Mouse (Mus musculus) forebrain, embryonic 10.5 days (tissue): ENCODE results near the gene Emc7. TPM values are rescaled to one million over a fixed set of nuclear protein-coding genes. Genes with fewer than 3 reads are reported as not detected.
A peak's percentile ranks its signal among the peaks of the same experiment; 100 is the strongest.
"Not testable (repeated sequence)": the region's sequence is repeated elsewhere in the genome, so short reads cannot be mapped to it uniquely, and the experiment has no call there.

Source experiments
- DNase-seq: peaks from one replicate; pipeline ENCODE4 v3.0.0-alpha.2; 2017; ENCODE audit warnings: low spot score; ENCODE audit errors: extremely low spot score
- H3K27ac ChIP-seq: fragments of 300-500 bp; sonication (generic); 2 replicates; pipeline ENCODE4 v1.5.1; 2016; ENCODE audit warnings: mild to moderate bottlenecking
- H3K27me3 ChIP-seq: fragments of 300-500 bp; sonication (generic); 2 replicates; pipeline ENCODE4 v1.6.1; 2016; ENCODE audit warnings: mild to moderate bottlenecking; ENCODE audit not compliant: poor library complexity, severe bottlenecking
- H3K36me3 ChIP-seq: fragments of 300-500 bp; sonication (generic); replicated peaks from 2 replicates; pipeline ENCODE4 v1.6.1; 2016; ENCODE audit warnings: mild to moderate bottlenecking, moderate library complexity
- H3K4me1 ChIP-seq: fragments of 300-500 bp; sonication (generic); 2 replicates; pipeline ENCODE4 v1.6.1; 2016
- H3K4me3 ChIP-seq: fragments of 300-500 bp; sonication (generic); 2 replicates; pipeline ENCODE4 v1.5.1; 2016; ENCODE audit warnings: mild to moderate bottlenecking, moderate library complexity
- H3K9me3 ChIP-seq: fragments of 300-500 bp; sonication (generic); 2 replicates; pipeline ENCODE4 v1.6.1; 2016; ENCODE audit warnings: mild to moderate bottlenecking, moderate library complexity
- WGBS: fragments of 180-500 bp; shearing (Covaris S2); methylation state at CpG from one replicate; pipeline ENCODE4 v1.1.7; 2016; 5-methylcytosine and 5-hydroxymethylcytosine counted together
- polyA plus RNA-seq: library from polyadenylated mRNA; unstranded; fragments of >200 nt; fragmentation: Nextera tagmentation; extraction: Ambion mirVana; gene quantifications from 2 replicates; pipeline ENCODE4 v1.2.1, GENCODE M21; 2016

Gene Emc7
- polyA plus RNA-seq, 1 experiment from 2014 or later: 10.7 TPM

DNA sequence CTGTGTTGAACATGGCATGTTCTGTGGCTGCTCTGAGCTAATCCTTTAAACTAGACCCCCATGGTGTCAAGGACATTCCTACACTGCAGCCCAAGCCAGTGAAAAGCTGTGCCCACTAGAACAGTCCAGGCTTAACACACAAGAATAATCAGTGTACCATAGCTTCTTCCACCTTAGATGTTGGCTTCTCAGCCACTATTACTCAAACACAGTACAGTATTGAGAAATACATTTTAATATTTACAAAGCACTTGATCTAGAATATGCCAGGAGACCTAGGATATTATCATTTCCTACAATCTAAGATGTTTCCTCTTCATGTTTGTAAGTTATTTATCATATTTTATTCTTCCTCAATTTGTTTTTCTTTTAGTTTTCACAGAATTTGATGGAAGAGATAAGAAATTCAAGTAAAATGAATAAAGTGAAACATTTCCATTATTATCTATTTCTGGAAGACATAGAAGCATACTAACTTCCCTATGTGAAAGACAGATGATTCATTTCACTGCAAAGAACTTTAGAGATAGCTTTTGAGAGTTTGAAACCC lies 6.2 kb upstream of the Emc7 start:
- no peak overlapping the region for H3K4me3 ChIP-seq
- no peaks in the 10 kb centered on the region for H3K4me1 ChIP-seq
- no peak overlapping the region for H3K27ac ChIP-seq
- no peaks in the 10 kb centered on the region for H3K9me3 ChIP-seq
- no peak for DNase-seq
- H3K27me3 ChIP-seq: no peaks in the 10 kb centered on the region
- H3K36me3 ChIP-seq: no peaks in the 10 kb centered on the region

DNA sequence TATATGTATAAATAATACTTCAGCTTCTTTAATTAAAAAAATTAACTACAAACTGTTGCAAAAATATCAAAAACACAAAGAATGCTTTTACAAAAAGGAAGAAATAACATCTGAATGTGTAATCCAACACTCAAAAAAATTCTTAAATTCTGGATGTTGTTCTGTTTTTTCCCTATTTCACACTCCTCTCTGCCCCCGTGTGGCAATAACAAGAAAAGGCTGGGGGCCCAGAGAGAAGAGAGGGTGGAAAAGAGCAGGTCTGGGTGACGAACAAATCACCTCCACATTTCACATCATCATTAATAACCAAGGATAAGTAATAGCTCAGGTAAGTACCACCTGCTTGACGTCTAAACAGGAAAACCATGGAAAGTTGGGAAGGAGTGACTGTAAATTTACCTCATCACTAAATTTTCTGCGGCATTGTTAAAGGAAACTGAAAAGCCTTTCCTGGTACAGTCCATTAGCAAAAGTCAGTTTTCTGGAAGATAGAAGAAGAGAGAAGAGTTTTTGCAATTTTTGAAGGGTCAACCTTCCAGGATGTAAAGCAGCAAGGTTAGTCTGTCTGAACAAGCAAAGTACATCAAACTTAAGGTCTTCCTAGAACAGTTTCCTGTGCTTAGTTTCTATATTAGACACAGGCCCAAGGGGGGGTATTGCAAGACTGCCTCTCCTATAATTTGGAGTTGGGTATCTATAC lies 5.0 kb upstream of the Emc7 start:
- Histone ChIP-seq H3K27ac (no peak overlapping the region), H3K4me3 (no peak overlapping the region), H3K4me1 (peaks cover 6% of the 10 kb centered on the region), H3K27me3 (no peaks in the 10 kb centered on the region), H3K36me3 (no peaks in the 10 kb centered on the region), H3K9me3 (no peaks in the 10 kb centered on the region)
- DNase-seq: no peak
- WGBS: 43% methylated on average over 4 of the region's 4 CpGs

DNA sequence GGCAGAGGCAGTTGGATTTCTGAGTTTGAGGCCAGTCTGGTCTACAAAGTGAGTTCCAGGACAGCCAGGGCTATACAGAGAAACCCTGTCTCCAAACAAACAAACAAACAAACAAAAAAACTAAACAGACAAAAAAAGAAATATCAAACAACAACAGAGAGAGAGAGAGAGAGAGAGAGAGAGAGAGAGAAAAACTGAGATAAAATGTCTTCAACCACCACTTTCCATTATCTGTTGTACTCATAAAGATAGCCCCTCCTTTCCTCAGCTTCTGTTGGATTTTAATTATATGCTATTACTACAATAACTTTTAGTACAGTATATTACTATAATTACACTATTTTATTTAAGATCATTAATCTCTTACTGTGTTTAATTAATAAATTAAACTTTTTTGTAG lies 2.3 kb upstream of the Emc7 start:
- not testable (repeated sequence) for H3K27me3 ChIP-seq, H3K36me3 ChIP-seq, DNase-seq, H3K27ac ChIP-seq, H3K9me3 ChIP-seq, H3K4me3 ChIP-seq
- H3K4me1 ChIP-seq: peaks cover 16% of the 10 kb centered on the region

DNA sequence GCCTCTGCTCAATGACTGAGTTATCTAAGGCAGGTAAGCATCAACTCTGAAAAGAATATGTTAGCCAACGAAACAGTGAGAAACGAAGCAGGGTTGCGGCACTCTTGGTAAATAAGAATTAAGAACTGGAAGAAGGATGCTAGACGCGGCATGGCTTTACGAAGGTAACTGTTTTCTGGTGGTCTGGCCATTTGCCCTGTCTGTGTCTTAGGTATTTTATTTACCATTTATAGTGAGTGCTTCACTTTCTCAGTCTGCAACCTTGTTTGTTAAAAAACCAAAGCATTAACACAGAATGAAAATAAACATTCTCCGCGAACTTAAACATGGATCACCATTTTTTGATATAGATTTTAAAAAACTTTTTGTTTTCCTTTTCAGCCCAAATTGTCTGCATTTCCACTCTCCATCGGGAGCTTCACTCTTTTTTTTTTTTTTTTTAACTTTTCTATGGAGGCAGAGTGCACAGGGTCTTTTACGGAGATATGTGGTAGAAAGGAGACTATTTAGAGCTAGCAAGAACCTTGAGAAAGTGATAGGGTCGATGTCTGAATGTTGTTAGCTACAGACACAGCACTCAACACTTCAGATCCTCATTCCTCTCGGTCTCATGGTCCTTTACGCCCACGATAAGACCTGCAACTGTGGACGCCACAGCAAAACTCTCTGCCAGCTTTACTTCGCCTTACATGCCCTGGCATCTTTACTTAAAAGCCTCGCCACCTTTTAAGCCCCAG lies 504 bp upstream of the Emc7 start:
- H3K4me1 ChIP-seq: peaks cover 16% of the 10 kb centered on the region
- WGBS: 32% methylated on average over 17 of the region's 17 CpGs
- H3K4me3 ChIP-seq: peak overlapping the region; percentile 89
- DNase-seq: no peak
- peaks cover 3% of the 10 kb centered on the region; the same call in 1 of the 2 replicates for H3K36me3 ChIP-seq
- peak overlapping the region; percentile 86 for H3K27ac ChIP-seq
- H3K27me3 ChIP-seq: no peaks in the 10 kb centered on the region
- no peaks in the 10 kb centered on the region for H3K9me3 ChIP-seq

DNA sequence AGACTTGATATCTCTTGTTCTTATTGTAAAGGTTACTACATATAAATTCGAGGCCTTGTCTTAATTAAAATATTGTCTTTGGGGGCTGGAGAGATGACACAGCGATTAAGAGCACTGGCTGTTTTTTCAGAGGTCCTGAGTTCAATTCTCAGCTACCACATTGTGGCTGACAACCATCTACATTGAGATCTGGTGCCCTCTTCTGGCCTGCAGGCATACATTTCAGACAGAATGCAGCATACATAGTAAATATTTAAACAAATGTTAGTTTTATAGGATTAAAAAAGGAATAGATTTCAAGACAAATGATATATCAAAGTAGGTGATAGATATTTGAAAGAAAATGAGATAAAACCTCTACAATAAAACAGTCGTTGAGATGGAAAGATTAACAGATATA lies 5.8 kb downstream of the Emc7 start:
- Histone ChIP-seq H3K36me3 (peaks cover 52% of the 10 kb centered on the region), H3K4me1 (peaks cover 9% of the 10 kb centered on the region), H3K27me3 (no peaks in the 10 kb centered on the region), H3K27ac (no peak overlapping the region), H3K4me3 (no peak overlapping the region), H3K9me3 (no peaks in the 10 kb centered on the region)
- DNase-seq: no peak
- WGBS: 94% methylated on average over 3 of the region's 3 CpGs

DNA sequence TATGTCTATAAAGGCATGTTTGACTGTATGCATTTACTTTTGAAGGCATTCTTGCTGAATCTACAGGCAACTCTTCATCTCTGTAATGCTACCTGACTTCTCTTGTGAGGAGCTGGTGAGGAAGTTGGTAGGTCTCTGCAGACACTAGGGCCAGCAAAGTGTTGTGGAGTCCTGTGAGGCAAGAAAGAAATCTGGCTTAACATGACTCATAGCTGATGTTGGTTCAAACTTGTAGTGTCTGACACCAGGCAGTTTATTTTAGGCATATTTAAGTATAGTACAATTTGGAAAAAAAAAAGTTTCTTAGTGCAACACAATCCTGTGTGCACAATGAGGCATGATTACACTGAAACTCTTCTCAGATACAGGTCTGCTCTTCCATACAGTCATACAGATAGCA lies 14.7 kb downstream of the Emc7 start:
- no peak for DNase-seq
- Histone ChIP-seq H3K4me3 (no peak overlapping the region), H3K27ac (no peak overlapping the region), H3K36me3 (peaks cover 55% of the 10 kb centered on the region), H3K9me3 (no peaks in the 10 kb centered on the region), H3K27me3 (no peaks in the 10 kb centered on the region), H3K4me1 (no peaks in the 10 kb centered on the region)

DNA sequence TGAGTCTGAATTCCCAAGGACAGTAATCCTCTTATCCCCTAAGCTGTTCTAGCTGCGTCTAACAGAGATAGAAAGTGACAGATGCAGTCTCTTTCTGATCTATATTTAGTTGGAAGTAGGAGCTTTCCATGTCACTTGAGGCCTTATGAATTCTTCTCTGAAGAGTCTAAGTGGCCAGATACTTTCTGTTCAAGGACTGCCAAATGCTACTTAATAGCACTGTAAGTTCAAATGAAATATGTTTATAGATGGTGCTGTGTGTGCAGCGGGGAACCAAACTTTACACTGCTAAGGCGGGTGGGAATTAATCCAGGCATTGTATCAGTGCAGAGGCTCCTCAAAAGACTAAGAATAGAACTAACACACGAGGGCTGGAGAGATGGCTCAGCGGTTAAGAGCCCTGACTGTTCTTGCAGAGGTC lies 16.2 kb downstream of the Emc7 start:
- Histone ChIP-seq H3K9me3 (no peaks in the 10 kb centered on the region), H3K36me3 (peaks cover 43% of the 10 kb centered on the region), H3K27me3 (no peaks in the 10 kb centered on the region), H3K4me3 (no peak overlapping the region), H3K27ac (no peak overlapping the region), H3K4me1 (no peaks in the 10 kb centered on the region)
- 62% methylated on average over 5 of the region's 5 CpGs for WGBS
- no peak for DNase-seq

DNA sequence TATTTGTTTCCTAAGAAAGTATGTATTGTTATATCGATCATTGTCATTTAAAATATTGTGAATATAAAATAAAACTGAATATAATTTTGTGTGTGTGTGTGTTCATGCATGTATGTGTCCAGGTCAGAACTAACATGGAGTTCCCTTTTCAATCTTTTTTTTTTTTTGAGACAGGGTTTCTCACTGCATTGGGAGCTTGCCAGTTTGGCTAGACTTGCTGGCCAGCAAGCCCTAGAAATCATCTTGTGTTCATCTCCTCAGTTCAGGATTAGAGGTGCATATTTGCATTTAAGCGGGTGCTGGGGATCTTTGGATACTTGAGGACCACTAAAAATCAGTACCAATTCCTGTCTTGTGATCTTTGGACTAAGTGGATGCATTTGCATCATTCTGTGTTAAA lies 17.3 kb downstream of the Emc7 start:
- Histone ChIP-seq H3K27ac (no peak overlapping the region), H3K9me3 (no peaks in the 10 kb centered on the region), H3K4me1 (no peaks in the 10 kb centered on the region), H3K4me3 (no peak overlapping the region), H3K27me3 (no peaks in the 10 kb centered on the region), H3K36me3 (peaks cover 32% of the 10 kb centered on the region)
- WGBS: 96% methylated on average over 2 of the region's 2 CpGs
- DNase-seq: no peak

DNA sequence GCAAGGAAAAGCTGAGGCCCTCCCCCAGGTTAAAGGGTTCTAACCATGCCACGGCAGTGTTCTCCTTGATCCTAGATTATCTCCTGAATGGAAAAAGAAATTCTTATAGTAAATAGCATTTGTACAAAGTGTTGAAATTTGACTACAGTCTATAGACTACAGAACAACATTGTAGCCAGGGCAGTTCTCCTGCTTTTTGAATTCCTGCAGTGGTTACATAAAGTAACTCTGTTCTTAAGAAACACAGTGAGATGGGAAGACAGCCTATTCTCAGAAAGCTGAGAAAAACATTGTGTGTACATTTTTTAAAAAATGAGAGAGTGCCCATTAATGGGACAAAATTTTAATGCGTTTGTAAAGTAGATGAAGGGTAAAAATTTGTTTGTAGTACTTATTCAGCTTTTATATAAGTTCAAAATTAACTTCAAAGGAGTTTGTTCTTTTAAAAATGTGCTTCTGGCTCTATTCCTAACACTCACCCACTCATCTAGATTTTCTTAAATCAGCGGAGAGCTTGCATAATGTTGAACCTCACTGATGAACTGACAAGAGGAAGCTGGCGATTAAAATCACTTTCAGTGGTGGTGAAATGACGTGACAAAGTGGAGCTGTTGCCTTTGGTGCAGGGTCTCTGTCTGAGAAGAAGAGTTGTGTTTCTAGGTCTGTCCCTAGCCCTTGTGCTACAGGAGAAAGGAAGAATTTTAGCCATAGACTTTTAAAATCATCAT lies 20.4 kb downstream of the Emc7 start:
- H3K27ac ChIP-seq: no peak overlapping the region
- H3K4me3 ChIP-seq: no peak overlapping the region
- peaks cover 1% of the 10 kb centered on the region; the same call in 1 of the 2 replicates for H3K36me3 ChIP-seq
- DNase-seq: no peak
- no peaks in the 10 kb centered on the region for H3K4me1 ChIP-seq
- WGBS: 81% methylated on average over 5 of the region's 5 CpGs
- H3K9me3 ChIP-seq: no peaks in the 10 kb centered on the region
- H3K27me3 ChIP-seq: no peaks in the 10 kb centered on the region

DNA sequence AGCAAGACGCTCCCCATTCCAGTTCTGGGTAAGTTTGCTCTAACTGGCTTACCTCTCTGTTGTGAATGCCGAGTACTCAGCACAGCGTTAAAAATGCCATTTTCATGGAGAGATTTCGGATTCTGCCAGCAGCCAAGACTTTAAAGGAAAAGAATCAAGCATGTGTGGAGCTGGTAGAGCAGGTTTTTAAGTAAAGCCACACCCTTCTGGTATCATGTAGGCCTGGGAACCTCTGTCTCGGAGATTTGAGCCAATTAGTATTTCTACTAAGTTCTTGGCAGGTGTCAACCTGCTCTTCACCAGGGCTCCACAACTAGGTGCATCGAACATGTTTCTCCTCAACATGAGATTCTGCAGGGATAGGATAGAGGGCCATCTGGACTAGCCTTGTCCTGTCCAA lies 21.8 kb downstream of the Emc7 start:
- no peak overlapping the region for H3K27ac ChIP-seq
- 80% methylated on average over 6 of the region's 6 CpGs for WGBS
- no peaks in the 10 kb centered on the region for H3K9me3 ChIP-seq
- no peaks in the 10 kb centered on the region for H3K36me3 ChIP-seq
- H3K4me1 ChIP-seq: no peaks in the 10 kb centered on the region
- no peak overlapping the region for H3K4me3 ChIP-seq
- DNase-seq: no peak
- no peaks in the 10 kb centered on the region for H3K27me3 ChIP-seq

DNA sequence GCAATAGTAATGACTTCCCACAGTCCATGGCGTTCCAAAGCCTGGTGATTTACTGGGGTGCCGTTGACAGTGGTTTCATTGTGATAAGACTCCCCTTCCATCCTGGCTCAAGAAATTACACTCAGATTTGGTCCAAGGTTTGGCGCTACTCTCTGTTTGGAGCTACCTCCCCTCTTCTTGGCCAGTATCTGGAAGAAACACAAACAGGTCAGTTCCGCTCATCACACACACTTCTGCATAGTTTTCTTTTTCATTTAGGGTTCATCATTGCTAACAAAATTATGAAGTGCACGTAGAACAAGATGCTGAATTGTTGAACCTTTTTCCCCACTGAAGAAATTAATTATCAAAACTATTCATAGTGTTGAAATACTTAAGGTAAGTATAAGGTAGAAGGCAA lies 25.9 kb downstream of the Emc7 start, which contains the start of gene Chrm5:
TSS of gene Chrm5 (minus strand) at position 101 of the 400 bp plus-strand sequence.
- no peak within 1 kb of the TSS for H3K27ac ChIP-seq
- H3K4me1 ChIP-seq: no peaks in the 10 kb centered on the region
- DNase-seq: no peak
- no peaks in the 10 kb centered on the region for H3K27me3 ChIP-seq
- 95% methylated on average over 5 of the region's 5 CpGs for WGBS
- H3K9me3 ChIP-seq: no peaks in the 10 kb centered on the region
- no peaks in the 10 kb centered on the region for H3K36me3 ChIP-seq
- no peak within 1 kb of the TSS for H3K4me3 ChIP-seq

DNA sequence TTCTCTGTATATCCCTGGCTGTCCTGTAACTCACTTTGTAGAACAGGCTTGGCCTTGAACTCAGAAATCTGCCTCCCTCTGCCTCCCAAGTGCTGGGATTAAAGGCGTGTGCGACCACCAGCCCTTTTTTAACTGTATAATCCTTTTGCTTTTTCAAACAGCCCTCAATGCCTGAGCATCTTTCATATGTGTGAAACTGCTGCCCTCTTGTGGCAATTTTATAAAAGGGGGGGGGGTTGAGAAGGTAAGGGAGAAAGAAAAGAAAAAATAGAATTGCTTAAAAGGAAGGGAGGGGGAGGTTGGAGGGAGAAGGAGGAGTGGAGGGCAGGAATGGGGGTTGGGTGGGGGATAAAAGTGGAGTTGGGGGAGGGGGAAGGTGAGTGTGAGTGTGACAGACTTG lies 26.8 kb downstream of the Emc7 start:
- H3K4me3 ChIP-seq: no peak overlapping the region
- H3K27ac ChIP-seq: no peak overlapping the region
- WGBS: 3% methylated on average over 2 of the region's 2 CpGs
- no peaks in the 10 kb centered on the region for H3K9me3 ChIP-seq
- no peaks in the 10 kb centered on the region for H3K36me3 ChIP-seq
- H3K27me3 ChIP-seq: no peaks in the 10 kb centered on the region
- DNase-seq: peak; percentile 35
- H3K4me1 ChIP-seq: no peaks in the 10 kb centered on the region
